Comparison of ENCODE assay signal across 26 mouse cellular contexts in the genomic region with DNA sequence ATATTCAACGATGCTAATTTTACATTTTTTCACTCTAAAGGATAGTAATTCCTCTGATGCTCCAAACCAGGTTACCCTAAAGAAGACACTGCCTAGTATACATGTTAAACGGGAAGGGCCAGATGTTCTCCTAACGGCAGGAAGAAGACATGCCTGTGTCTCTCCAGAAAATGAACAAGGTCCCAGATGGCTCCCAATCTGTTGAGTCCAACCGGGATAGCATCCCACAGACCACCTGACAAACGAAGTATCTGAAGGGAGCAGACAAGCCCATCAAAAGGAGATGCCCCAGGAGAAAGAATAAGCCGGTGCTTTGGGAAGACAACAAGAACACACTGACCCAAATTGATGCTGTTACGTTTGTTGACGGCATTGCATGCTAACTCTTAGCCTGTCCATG. TPM values are rescaled to one million over a fixed set of nuclear protein-coding genes. Genes with fewer than 3 reads are reported as not detected.
DNase-seq lines count a peak whose midpoint lies in the region; ATAC-seq and TF ChIP-seq lines count a peak whose summit lies in the region.
"Had no signal": no experiment of that assay in that cellular context is flagged by ENCODE, and none has a peak within 500 bp of the region (broad histone marks: within the 10 kb centered on the region; RNA-seq: fewer than 3 reads in every experiment).

No protein-coding gene starts in this region.

- DNase-seq in layer of hippocampus, adult 11-12 months (ENCODE audit: low spot score): peak; percentile 30
- no peak for DNase-seq in layer of hippocampus, postnatal 10 days (ENCODE audit: low spot score in 2 of 2)
- peak; percentile 42 for DNase-seq in brain, adult 2 months (ENCODE audit: low read depth, low spot score)
- peak; percentile 41 for DNase-seq in brain, embryonic 14.5 days (ENCODE audit: low read depth)
- peak; percentile 25 to 33 for DNase-seq in layer of hippocampus, adult 8-10 months (ENCODE audit: low spot score in 2 of 2)
- DNase-seq in lung, postnatal 10 days: no peak
- DNase-seq in frontal cortex, postnatal 36 days (ENCODE audit: low spot score in 2 of 2): no peak
- DNase-seq: adrenal gland, postnatal 14 days; gastrocnemius, postnatal 10 days; gastrocnemius, postnatal 36 days; heart, adult 11 months had no signal

- no peak for TF ChIP-seq POLR2A in brain, embryonic 14.5 days (IDR thresholded peaks at IDR 0.05; ENCODE audit: borderline replicate concordance, extremely low read depth, insufficient read depth, insufficient read length, poor library complexity, severe bottlenecking)

- no peak for TF ChIP-seq CTCF in brain, embryonic 14.5 days (IDR thresholded peaks at IDR 0.05; ENCODE audit: borderline replicate concordance, extremely low read depth, insufficient read depth, insufficient read length)

- no peak for ATAC-seq in megakaryocyte progenitor cell, adult 5-6 weeks (replicated peaks; ENCODE audit: poor library complexity)
- ATAC-seq: CD4-positive, CD25-positive, alpha-beta regulatory T cell, adult 4 months; forebrain, embryonic 13.5 days; hindbrain, embryonic 16.5 days had no signal

RNA-seq across cellular contexts. Expression of a gene that starts 2.8 kb away (rescaled TPM):
- under 1 TPM; 0.22 to 0.23 TPM for total RNA-seq in layer of hippocampus, postnatal 10 days (2021)
- 0.04 and 0.10 TPM in 2 replicates for polyA plus RNA-seq in brain, embryonic 14.5 days (2012; rRNA removed)
- total RNA-seq in layer of hippocampus, adult 8-10 months (2022): 1 to 10 TPM in 1 of 4 experiments, under 1 TPM in 3; 0.70 to 1.0 (median 0.85) TPM
- not detected in 2 replicates for total RNA-seq in megakaryocyte progenitor cell, adult 5-6 weeks (2015)
- total RNA-seq in megakaryocyte progenitor cell, adult 5-6 weeks (2017): not detected in 2 replicates
- total RNA-seq: gastrocnemius, adult 18-20 months; gastrocnemius, postnatal 36 days; heart, adult 8-10 months; heart, postnatal 25 days; hematopoietic stem cell, adult 5-6 weeks; MEL had no signal
- polyA plus RNA-seq: C2C12; CD4-positive, CD25-positive, alpha-beta regulatory T cell, adult 4 months; forebrain, embryonic 10.5 days; forebrain, embryonic 13.5 days; heart, embryonic 11.5 days; heart, embryonic 14.5 days; heart, postnatal 0 days had no signal

RNA-seq across cellular contexts. Expression of a gene that starts 50.0 kb away (rescaled TPM):
- 1 to 10 TPM; 1.5 to 1.6 TPM for total RNA-seq in layer of hippocampus, postnatal 10 days (2021)
- polyA plus RNA-seq in brain, embryonic 14.5 days (2012; rRNA removed): 0.25 and 0.49 TPM in 2 replicates
- 1 to 10 TPM; 2.2 to 3.3 (median 2.5) TPM for total RNA-seq in layer of hippocampus, adult 8-10 months (2022)
- total RNA-seq in megakaryocyte progenitor cell, adult 5-6 weeks (2015): not detected in 2 replicates
- not detected in 2 replicates for total RNA-seq in megakaryocyte progenitor cell, adult 5-6 weeks (2017)
- total RNA-seq: gastrocnemius, adult 18-20 months; gastrocnemius, postnatal 36 days; hematopoietic stem cell, adult 5-6 weeks had no signal
- polyA plus RNA-seq: forebrain, embryonic 10.5 days; hindbrain, embryonic 12.5 days had no signal

Comparison
In these comparisons a context has a peak if more than half of its experiments do, and no peak if none do; other contexts are left out.
1. DNase-seq: peak in layer of hippocampus, adult 11-12 months (single experiment), brain, adult 2 months (single experiment), brain, embryonic 14.5 days (single experiment) and layer of hippocampus, adult 8-10 months (2 of 2); none in layer of hippocampus, postnatal 10 days (0 of 2), lung, postnatal 10 days (single experiment) and frontal cortex, postnatal 36 days (0 of 2).